Mouse (Mus musculus) liver, postnatal 0 days (tissue): ENCODE data around the gene Smad3.

Experiments
- CTCF ChIP-seq: sonication (generic); IDR thresholded peaks from 2 replicates; pipeline ENCODE4 v1.5.1; 2016; ENCODE audit warnings: antibody characterized with exemption, low read depth
- EP300 ChIP-seq: IDR thresholded peaks from 2 replicates; pipeline ENCODE4 v1.6.1; 2016; ENCODE audit warnings: antibody characterized with exemption, low read depth, mild to moderate bottlenecking

DNA sequence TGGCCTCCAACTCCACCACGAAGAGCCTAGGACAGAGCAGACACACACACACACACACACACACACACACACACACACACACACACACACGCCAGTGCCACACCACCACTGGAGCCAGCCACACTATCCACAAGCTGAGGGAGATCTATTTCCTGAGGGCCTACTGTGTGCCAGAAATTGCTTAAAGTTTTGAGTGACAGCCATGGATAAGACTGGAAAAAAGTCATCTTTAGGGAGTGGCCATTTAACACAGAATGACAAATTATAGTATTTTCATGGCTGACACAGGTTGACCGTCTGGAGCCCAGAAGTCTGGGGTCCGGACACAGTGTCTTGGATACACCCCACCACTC is 55.9 kb downstream of the Smad3 start:
- TF ChIP-seq CTCF (no peak), EP300 (no peak)
